Mouse (Mus musculus) right cerebral cortex, postnatal 14 days (tissue): ENCODE measurements around the gene Ccdc85c.

ENCODE experiments used
- DNase-seq: peaks from one replicate; pipeline ENCODE4 v3.0.0; 2022

The Ccdc85c gene

DNA sequence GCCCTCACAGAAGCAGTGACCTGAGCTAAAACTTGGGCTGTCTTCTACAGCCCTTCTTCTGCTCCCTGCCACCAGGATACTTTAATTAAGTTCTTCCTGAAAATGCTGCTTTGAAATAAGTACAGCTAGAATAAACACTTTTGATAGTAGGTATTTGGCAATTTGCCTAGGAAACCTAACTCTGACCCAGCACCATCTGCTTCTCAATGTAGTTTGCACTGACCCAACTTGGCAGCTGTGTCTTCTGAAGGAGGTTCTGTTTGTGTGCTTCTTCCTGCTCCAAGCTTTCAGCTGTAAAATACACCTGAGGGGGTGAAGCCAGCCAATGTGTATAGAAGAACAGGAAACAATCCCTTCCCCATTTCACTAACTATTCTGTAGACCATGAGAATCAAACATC is 103.9 kb downstream of the Ccdc85c start:
- no peak for DNase-seq

DNA sequence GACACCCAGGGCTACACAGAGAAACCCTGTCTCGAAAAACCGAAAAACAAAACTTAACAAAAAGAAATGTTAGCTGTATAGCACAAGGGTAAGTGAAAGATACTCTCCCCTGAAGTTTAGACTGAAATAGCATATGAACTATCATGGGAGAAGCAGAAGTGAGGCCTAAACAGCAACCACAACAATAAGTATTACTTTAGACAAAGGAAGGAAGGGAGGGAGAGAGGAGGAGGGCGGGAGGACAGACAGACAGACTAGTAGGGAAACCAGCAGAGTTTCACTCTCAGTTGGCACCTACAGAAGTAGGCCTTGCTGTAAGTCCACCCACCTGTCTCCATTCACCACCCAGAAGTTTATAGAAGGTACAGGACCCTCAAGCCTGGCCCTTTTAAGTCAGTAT is 104.8 kb downstream of the Ccdc85c start:
- no peak for DNase-seq

DNA sequence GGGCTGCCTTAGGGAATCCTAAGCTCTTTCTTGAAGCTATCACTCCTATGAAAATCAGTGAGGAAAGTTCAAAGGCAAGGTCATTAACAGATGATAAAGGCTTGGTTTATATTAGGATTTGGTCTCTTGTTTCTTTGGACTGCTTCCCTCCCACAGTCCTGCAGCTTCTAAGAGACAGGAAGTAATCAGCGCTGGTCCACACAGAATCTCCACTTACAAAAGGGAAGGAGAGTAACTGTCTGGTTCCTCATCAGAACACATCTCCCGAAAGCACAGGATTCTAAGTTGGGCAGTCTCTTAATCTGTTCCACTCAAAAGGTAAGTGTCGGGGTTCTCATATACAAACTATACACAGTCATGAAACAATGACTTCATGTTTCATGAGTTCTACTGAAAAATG is 106.3 kb downstream of the Ccdc85c start:
- no peak for DNase-seq

DNA sequence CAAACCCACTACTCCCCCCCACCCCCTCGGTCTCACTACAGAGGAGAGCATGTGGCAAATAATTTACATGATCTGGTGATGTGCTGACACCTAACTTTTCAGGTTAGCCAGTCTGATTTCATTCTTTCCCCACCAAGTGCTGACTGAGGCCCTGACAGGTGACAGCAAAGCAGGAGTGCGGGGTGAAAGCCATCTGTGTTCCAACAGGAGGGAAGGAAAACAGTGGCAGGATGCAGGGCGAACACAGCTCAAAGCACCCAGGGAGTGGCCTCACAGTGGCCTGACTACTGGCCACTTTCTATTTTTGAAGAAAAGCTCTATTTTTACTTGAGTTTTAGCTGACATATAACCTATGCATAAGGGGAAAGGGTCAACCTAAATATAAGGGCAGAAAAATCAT is 111.5 kb downstream of the Ccdc85c start:
- DNase-seq, result no peak

DNA sequence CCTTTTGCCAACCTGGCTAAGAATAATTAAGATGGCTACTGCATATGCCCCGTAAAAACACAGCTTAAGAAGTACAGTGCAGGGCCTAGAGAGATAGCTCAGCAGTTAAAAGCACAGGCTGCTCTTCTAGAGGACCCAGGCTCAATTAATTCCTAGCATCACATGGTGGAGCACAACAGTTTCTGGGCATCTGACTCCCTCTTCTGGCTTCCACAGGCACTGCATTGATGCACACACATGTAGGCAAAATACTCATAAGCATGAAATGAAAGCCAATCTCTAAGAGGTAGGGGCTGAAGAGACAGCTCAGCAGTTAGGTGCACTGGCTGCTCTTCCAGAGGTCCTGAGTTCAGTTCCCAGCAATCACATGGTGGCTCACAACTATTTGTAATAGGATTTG is 113.2 kb downstream of the Ccdc85c start:
- DNase-seq, result peak; percentile 19

DNA sequence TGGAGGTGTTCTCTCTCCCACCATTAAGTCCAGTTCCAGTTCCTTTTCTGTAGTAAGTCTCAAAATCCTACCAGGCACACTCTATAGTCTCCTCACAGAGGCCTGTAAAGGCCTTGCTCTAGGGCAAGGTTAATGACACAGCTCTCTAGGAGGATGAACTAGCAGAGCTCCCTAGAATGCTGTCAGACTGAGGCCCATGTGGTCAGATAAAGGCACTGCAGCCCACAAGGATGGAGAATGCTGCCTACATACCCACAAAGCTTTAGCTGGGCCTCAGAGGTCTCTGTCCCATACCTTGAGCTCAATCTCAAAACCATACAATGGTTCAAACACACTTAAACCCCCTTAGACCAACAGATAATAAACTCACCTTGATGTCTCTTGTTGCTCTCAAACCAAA is 115.4 kb downstream of the Ccdc85c start:
- DNase-seq, result no peak
